Mouse (Mus musculus): ENCODE data around the gene Olfr1369-ps1.

GRCm38 (mm10) chr13:21162591-21162990 is 51.3 kb downstream of the Olfr1369-ps1 start:
- no peak for TF ChIP-seq CTCF (IDR thresholded peaks at IDR 0.05; ENCODE audit: insufficient read depth, low read depth, low read length)
- TF ChIP-seq POLR2A (IDR thresholded peaks at IDR 0.05; ENCODE audit: insufficient read depth, low read depth, low read length), result no peak
